Mouse (Mus musculus) embryonic facial prominence, embryonic 12.5 days (tissue): ENCODE results near the gene Serpinb5. TPM values are rescaled to one million over a fixed set of nuclear protein-coding genes. Genes with fewer than 3 reads are reported as not detected.

ENCODE experiments used
- ATAC-seq: fragments of 200-750 bp; cut with Nextera tagmentation; 2 replicates; pipeline ENCODE4 v1.8.0; 2017; ENCODE audit not compliant: insufficient number of reproducible peaks, insufficient read depth, low FRiP score, low TSS enrichment
- H3K27ac ChIP-seq: fragments of 300-500 bp; sonication (generic); 2 replicates; pipeline ENCODE4 v1.5.1; 2016; ENCODE audit warnings: mild to moderate bottlenecking
- H3K27me3 ChIP-seq: fragments of 300-500 bp; sonication (generic); 2 replicates; pipeline ENCODE4 v1.6.1; 2016; ENCODE audit warnings: mild to moderate bottlenecking, moderate library complexity
- H3K36me3 ChIP-seq: fragments of 300-500 bp; sonication (generic); 2 replicates; pipeline ENCODE4 v1.6.1; 2016; ENCODE audit warnings: mild to moderate bottlenecking
- H3K4me1 ChIP-seq: fragments of 300-500 bp; sonication (generic); 2 replicates; pipeline ENCODE4 v1.6.1; 2016
- H3K4me2 ChIP-seq: fragments of 300-500 bp; sonication (generic); replicated peaks from 2 replicates; pipeline ENCODE4 v1.6.1; 2016; ENCODE audit warnings: mild to moderate bottlenecking, moderate library complexity
- H3K4me3 ChIP-seq: fragments of 300-500 bp; sonication (generic); 2 replicates; pipeline ENCODE4 v1.5.1; 2016; ENCODE audit warnings: mild to moderate bottlenecking
- H3K9ac ChIP-seq: fragments of 300-500 bp; sonication (generic); 2 replicates; pipeline ENCODE4 v1.6.1; 2016; ENCODE audit warnings: mild to moderate bottlenecking, moderate library complexity
- H3K9me3 ChIP-seq: fragments of 300-500 bp; sonication (generic); 2 replicates; pipeline ENCODE4 v1.6.1; 2016; ENCODE audit warnings: mild to moderate bottlenecking, moderate library complexity
- WGBS: fragments of 180-500 bp; shearing (Covaris S2); methylation state at CpG from one replicate; pipeline ENCODE4 v1.1.7; 2016; 5-methylcytosine and 5-hydroxymethylcytosine counted together
- polyA plus RNA-seq: library from polyadenylated mRNA; unstranded; fragments of >200 nt; fragmentation: Nextera tagmentation; extraction: Ambion mirVana; gene quantifications from 2 replicates; pipeline ENCODE4 v1.2.1, GENCODE M21; 2016

The Serpinb5 gene
- 1.3 and 1.9 TPM in 2 replicates for polyA plus RNA-seq

- WGBS: 58% methylated on average over 8 of the region's 8 CpGs
- Histone ChIP-seq H3K36me3 (no peaks in the 10 kb centered on the region), H3K4me2 (no peak within 1 kb of the TSS), H3K27ac (no peak within 1 kb of the TSS), H3K9ac (no peak within 1 kb of the TSS), H3K27me3 (no peaks in the 10 kb centered on the region), H3K9me3 (no peaks in the 10 kb centered on the region), H3K4me1 (no peaks in the 10 kb centered on the region), H3K4me3 (no peak within 1 kb of the TSS)
- ATAC-seq: peak; percentile 35; the same call in 1 of the 2 replicates
Observed at GRCm38 (mm10) chr1:106860847-106861246, at the start of gene Serpinb5. Gene Serpinb5 (plus strand): TSS chr1:106861173.

- no peak overlapping the region for H3K9ac ChIP-seq
- no peaks in the 10 kb centered on the region for H3K9me3 ChIP-seq
- H3K4me1 ChIP-seq: no peaks in the 10 kb centered on the region
- no peaks in the 10 kb centered on the region for H3K27me3 ChIP-seq
- H3K36me3 ChIP-seq: no peaks in the 10 kb centered on the region
- H3K4me3 ChIP-seq: no peak overlapping the region
- ATAC-seq: no peak
- no peak overlapping the region for H3K4me2 ChIP-seq
- no peak overlapping the region for H3K27ac ChIP-seq
- WGBS: 77% methylated on average over 5 of the region's 5 CpGs
Observed at GRCm38 (mm10) chr1:106814864-106815263, 46.1 kb upstream of the Serpinb5 start.

DNA sequence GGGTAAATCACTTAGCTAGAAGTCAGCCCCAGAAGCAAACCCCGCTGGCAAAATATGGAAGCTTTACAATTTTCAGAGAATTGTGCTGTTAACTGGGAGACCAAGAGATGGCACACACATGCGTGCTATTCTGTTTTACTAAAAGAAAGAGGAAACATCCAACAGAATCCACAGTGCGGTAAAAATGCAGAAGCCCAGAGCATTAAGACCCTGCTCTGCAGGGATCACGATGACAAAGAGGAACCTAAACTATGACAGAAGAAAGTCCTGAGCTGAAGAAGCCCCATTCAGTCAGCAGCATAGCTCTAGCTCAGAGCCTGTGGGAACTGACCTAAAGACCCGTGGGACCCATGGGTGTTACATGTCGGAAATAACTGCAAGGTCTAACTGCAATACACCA, 45.7 kb upstream of the Serpinb5 start:
- no peaks in the 10 kb centered on the region for H3K9me3 ChIP-seq
- H3K36me3 ChIP-seq: no peaks in the 10 kb centered on the region
- no peak overlapping the region for H3K4me3 ChIP-seq
- WGBS: 88% methylated on average over 6 of the region's 6 CpGs
- ATAC-seq: no peak
- no peaks in the 10 kb centered on the region for H3K27me3 ChIP-seq
- H3K9ac ChIP-seq: no peak overlapping the region
- H3K4me1 ChIP-seq: no peaks in the 10 kb centered on the region
- no peak overlapping the region for H3K4me2 ChIP-seq
- H3K27ac ChIP-seq: no peak overlapping the region

DNA sequence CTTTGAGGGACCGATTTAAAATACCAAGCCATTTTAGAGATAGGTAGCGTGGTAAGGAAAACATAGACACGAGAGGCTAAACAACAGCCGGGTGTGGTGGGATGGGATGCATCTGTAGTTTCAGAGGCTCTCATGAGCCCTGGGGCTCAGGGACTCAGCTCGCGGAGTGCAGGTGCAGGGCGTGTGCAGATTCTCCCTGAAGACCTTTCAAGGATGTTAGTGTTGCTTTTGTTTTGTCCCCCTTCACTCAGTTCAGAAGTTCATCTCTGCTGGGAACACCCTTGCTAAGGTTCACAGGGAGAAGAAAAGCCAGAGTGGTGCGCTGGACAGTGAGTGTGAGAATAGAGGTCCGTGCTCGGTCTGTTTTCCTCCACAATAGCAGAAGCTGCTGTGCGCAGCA, 44.2 kb upstream of the Serpinb5 start:
- H3K4me1 ChIP-seq: no peaks in the 10 kb centered on the region
- 85% methylated on average over 11 of the region's 11 CpGs for WGBS
- no peak overlapping the region for H3K4me3 ChIP-seq
- H3K9me3 ChIP-seq: no peaks in the 10 kb centered on the region
- H3K4me2 ChIP-seq: no peak overlapping the region
- no peak overlapping the region for H3K9ac ChIP-seq
- no peaks in the 10 kb centered on the region for H3K27me3 ChIP-seq
- no peak overlapping the region for H3K27ac ChIP-seq
- H3K36me3 ChIP-seq: no peaks in the 10 kb centered on the region
- no peak for ATAC-seq

- Histone ChIP-seq H3K4me1 (no peaks in the 10 kb centered on the region), H3K27me3 (no peaks in the 10 kb centered on the region), H3K36me3 (no peaks in the 10 kb centered on the region), H3K4me2 (no peak overlapping the region), H3K4me3 (no peak overlapping the region), H3K27ac (no peak overlapping the region), H3K9me3 (no peaks in the 10 kb centered on the region), H3K9ac (no peak overlapping the region)
- 27% methylated on average over 4 of the region's 4 CpGs for WGBS
- no peak for ATAC-seq
Observed at GRCm38 (mm10) chr1:106818323-106818722, 42.6 kb upstream of the Serpinb5 start.

DNA sequence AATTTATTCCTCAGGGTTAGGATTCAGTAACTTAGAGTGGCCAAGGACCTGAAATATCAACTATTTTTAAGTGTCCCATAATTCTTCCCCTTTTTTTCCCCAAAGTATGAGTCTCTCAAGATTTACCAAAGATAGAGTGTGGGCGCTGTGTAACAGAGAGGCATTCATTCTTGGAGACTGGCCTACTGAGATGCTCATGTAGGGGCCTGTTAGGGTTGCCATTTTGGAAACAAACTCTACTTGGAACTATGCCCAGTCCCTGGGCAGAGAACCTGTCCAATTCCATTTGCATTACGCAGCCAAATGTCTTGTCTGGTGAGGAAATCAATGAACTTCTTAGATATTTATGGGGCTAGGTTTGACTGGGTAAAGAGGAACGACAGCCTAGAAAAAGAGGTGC, 38.7 kb upstream of the Serpinb5 start:
- no peaks in the 10 kb centered on the region for H3K9me3 ChIP-seq
- WGBS: 79% methylated on average over 3 of the region's 3 CpGs
- no peaks in the 10 kb centered on the region for H3K36me3 ChIP-seq
- no peak overlapping the region for H3K4me2 ChIP-seq
- no peak overlapping the region for H3K4me3 ChIP-seq
- H3K9ac ChIP-seq: no peak overlapping the region
- H3K4me1 ChIP-seq: no peaks in the 10 kb centered on the region
- H3K27ac ChIP-seq: no peak overlapping the region
- no peaks in the 10 kb centered on the region for H3K27me3 ChIP-seq
- no peak for ATAC-seq

DNA sequence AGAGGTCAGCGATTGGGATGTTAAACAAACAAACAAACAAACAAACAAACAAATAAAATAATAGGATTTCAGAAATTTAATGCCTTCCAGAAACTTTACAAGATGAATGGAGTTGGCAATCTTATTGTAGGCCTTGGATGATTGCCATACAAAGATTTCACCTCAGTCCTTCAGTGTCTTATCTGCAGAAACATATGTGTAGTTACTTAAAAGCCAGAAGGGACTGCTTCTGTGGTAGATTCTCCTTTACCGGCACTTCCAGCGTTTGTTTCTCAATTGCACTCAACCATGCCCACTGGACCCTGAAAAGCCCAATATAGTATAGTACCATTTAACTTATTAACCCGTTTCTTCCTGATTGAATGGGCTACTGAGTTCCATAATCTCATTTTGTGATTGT, 32.2 kb upstream of the Serpinb5 start:
- H3K4me2 ChIP-seq: no peak overlapping the region
- no peaks in the 10 kb centered on the region for H3K9me3 ChIP-seq
- ATAC-seq: no peak
- no peak overlapping the region for H3K4me3 ChIP-seq
- H3K27ac ChIP-seq: no peak overlapping the region
- H3K36me3 ChIP-seq: no peaks in the 10 kb centered on the region
- H3K4me1 ChIP-seq: no peaks in the 10 kb centered on the region
- no peak overlapping the region for H3K9ac ChIP-seq
- H3K27me3 ChIP-seq: no peaks in the 10 kb centered on the region
- WGBS: 74% methylated on average over 4 of the region's 4 CpGs

DNA sequence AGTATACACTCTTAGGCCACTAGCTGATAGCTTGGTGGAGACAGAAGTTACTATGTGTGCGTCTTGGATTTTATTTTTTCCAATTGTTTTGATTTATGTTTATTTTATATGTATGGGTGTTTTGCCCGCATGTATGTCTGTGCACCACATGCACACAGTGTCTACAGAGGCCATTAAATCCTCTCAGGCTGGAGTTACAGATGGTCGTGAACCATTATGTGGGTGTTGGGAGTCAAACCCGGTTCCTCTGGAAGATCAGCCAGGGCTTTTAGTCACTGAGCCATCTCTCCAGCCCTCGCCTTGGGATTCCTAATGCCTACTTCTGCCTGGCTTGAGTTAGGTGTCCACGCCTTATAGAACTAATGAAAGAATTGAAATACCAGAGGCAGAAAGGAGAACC, 4.6 kb downstream of the Serpinb5 start:
- WGBS: 89% methylated on average over 6 of the region's 6 CpGs
- H3K27ac ChIP-seq: no peak overlapping the region
- no peak overlapping the region for H3K4me3 ChIP-seq
- ATAC-seq: no peak
- no peaks in the 10 kb centered on the region for H3K4me1 ChIP-seq
- H3K4me2 ChIP-seq: no peak overlapping the region
- no peaks in the 10 kb centered on the region for H3K36me3 ChIP-seq
- H3K27me3 ChIP-seq: no peaks in the 10 kb centered on the region
- no peaks in the 10 kb centered on the region for H3K9me3 ChIP-seq
- H3K9ac ChIP-seq: no peak overlapping the region

DNA sequence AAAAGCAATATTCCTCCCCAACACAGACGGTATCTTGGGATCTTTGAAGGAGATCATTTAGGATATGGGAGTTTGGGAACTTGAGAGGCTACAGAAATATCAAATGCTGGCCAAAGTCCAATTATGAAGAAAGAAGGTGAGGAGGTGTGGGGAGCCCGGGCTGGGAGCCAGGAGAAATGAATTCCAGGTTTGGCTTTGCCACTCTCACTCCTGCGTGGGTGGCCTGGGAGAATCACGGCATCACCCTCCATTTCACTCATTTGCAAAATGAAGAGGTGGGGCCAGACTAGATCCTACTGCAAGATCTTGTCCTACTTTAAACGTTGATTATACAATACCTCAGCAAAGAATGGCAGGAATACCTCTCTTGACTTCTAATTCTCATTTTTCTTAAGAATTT, 5.1 kb downstream of the Serpinb5 start:
- Histone ChIP-seq H3K9me3 (no peaks in the 10 kb centered on the region), H3K4me1 (no peaks in the 10 kb centered on the region), H3K4me2 (no peak overlapping the region), H3K4me3 (no peak overlapping the region), H3K36me3 (no peaks in the 10 kb centered on the region), H3K27me3 (no peaks in the 10 kb centered on the region), H3K27ac (no peak overlapping the region), H3K9ac (no peak overlapping the region)
- 60% methylated on average over 5 of the region's 5 CpGs for WGBS
- no peak for ATAC-seq

DNA sequence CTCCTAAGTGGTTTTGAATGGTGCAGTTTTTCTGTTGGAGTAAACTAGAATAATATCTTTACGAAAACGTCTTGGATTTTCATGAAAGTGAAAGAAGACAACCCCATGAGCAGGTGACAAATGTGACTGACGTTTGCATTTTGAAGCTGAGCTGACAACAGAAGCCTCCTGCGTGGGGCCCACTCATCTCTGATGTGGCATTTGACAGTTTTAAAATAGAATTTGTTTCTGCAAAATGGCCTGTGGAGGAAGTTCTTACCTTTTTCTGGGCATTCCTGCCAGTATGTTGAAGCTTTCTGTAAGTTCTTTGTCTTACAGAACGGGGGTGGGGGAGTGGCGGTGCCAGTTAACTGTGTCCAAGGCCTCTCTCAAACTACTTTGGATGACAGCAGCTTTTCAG, 5.8 kb downstream of the Serpinb5 start:
- WGBS: 82% methylated on average over 6 of the region's 6 CpGs
- Histone ChIP-seq H3K4me3 (no peak overlapping the region), H3K4me1 (no peaks in the 10 kb centered on the region), H3K9ac (no peak overlapping the region), H3K27ac (no peak overlapping the region), H3K9me3 (no peaks in the 10 kb centered on the region), H3K27me3 (no peaks in the 10 kb centered on the region), H3K4me2 (no peak overlapping the region), H3K36me3 (no peaks in the 10 kb centered on the region)
- no peak for ATAC-seq

DNA sequence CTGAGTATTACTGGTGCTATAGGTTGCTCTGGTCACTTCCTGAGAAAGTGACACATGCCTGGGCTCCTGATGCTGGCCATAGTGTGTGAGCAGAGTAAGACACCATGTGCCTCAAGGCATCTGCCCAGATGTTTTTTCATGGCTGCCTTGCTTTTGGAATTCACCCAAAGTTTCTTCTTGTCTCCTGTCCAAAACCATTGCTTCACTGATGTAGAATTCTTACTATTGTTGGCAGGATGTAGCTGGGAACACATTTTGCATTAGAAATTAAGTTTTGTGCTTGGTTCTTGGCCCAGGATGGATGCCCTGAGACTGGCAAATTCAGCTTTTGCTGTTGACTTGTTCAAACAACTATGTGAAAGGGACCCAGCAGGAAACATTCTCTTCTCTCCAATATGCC, 9.0 kb downstream of the Serpinb5 start:
- H3K9me3 ChIP-seq: no peaks in the 10 kb centered on the region
- H3K9ac ChIP-seq: no peak overlapping the region
- H3K27me3 ChIP-seq: no peaks in the 10 kb centered on the region
- no peaks in the 10 kb centered on the region for H3K36me3 ChIP-seq
- H3K27ac ChIP-seq: no peak overlapping the region
- no peaks in the 10 kb centered on the region for H3K4me1 ChIP-seq
- H3K4me3 ChIP-seq: no peak overlapping the region
- no peak overlapping the region for H3K4me2 ChIP-seq
- ATAC-seq: no peak

GRCm38 (mm10) chr1:106875193-106875886, 14.4 kb downstream of the Serpinb5 start:
- no peak for ATAC-seq
- Histone ChIP-seq H3K4me2 (no peak overlapping the region), H3K36me3 (no peaks in the 10 kb centered on the region), H3K9me3 (no peaks in the 10 kb centered on the region), H3K4me1 (no peaks in the 10 kb centered on the region), H3K27ac (no peak overlapping the region), H3K4me3 (no peak overlapping the region), H3K9ac (no peak overlapping the region), H3K27me3 (no peaks in the 10 kb centered on the region)
- WGBS: 84% methylated on average over 5 of the region's 5 CpGs

DNA sequence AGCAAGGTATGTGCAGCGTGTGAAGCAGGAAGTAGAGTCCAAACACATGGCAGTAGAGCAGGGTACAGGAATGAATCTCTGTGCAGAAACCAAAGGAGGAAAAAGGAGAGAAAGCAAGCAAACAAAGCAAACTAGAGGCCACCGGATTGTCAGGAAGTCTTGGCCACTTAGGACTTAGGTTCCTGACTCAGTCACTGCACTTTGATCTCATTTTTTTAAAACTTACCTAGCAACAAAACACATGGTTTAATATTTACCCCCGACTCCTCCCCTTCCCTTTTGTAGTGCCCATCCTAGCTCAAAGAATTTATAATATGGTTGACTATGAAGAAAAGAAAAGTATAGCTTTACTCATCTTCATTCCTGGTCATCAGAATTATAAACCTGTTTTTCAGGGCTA, 15.2 kb downstream of the Serpinb5 start:
- Histone ChIP-seq H3K36me3 (no peaks in the 10 kb centered on the region), H3K27ac (no peak overlapping the region), H3K4me3 (no peak overlapping the region), H3K9ac (no peak overlapping the region), H3K9me3 (no peaks in the 10 kb centered on the region), H3K4me2 (no peak overlapping the region), H3K4me1 (no peaks in the 10 kb centered on the region), H3K27me3 (no peaks in the 10 kb centered on the region)
- no peak for ATAC-seq
- WGBS: 80% methylated on average over 3 of the region's 3 CpGs
